13 mouse cellular contexts compared by ENCODE assay signal in genomic region chr6:121171102-121171501, GRCm38 (mm10). TPM values are rescaled to one million over a fixed set of nuclear protein-coding genes. Genes with fewer than 3 reads are reported as not detected.
DNase-seq lines count a peak whose midpoint lies in the region; ATAC-seq and TF ChIP-seq lines count a peak whose summit lies in the region.
"Had no signal": no experiment of that assay in that cellular context is flagged by ENCODE, and none has a peak within 500 bp of the region (broad histone marks: within the 10 kb centered on the region; RNA-seq: fewer than 3 reads in every experiment).

No protein-coding gene starts in this region.

- 0 out of 2 replicates have a peak, but pooled peaks have one; percentile 24 for TF ChIP-seq EP300 in liver, postnatal 0 days (IDR thresholded peaks at IDR 0.05; ENCODE audit: low read depth)
- peak; percentile 96 for TF ChIP-seq EP300 in heart, postnatal 0 days (IDR thresholded peaks at IDR 0.05; ENCODE audit: low read depth)
- TF ChIP-seq EP300 in stomach, postnatal 0 days (optimal IDR thresholded peaks at IDR 0.05), result no peak

- H3K4me1 ChIP-seq in liver, postnatal 0 days (ENCODE audit: insufficient read depth), result peaks cover 10% of the 10 kb centered on the region
- 0 out of 2 replicates have a peak, but pooled peaks cover 1% of the 10 kb centered on the region for H3K4me1 ChIP-seq in liver, embryonic 11.5 days (replicated peaks; ENCODE audit: control insufficient read depth, insufficient read depth, low read length)
- H3K4me1 ChIP-seq in heart, postnatal 0 days (ENCODE audit: control insufficient read depth, insufficient read depth), result peaks cover 35% of the 10 kb centered on the region
- no peaks in the 10 kb centered on the region for H3K4me1 ChIP-seq in stomach, postnatal 0 days (replicated peaks; ENCODE audit: control insufficient read depth, insufficient read depth)

- H3K27ac ChIP-seq in liver, postnatal 0 days (ENCODE audit: low read depth), result no peak overlapping the region
- no peak overlapping the region for H3K27ac ChIP-seq in liver, embryonic 11.5 days (ENCODE audit: low read depth, low read length)
- H3K27ac ChIP-seq in heart, postnatal 0 days (ENCODE audit: low read depth), result peak overlapping the region; percentile 91
- H3K27ac ChIP-seq in stomach, postnatal 0 days (replicated peaks), result no peak overlapping the region
- H3K27ac ChIP-seq: hindbrain, embryonic 14.5 days; layer of hippocampus, adult 2 months had no signal

- H3K4me2 ChIP-seq in liver, postnatal 0 days (ENCODE audit: low read depth, low read length), result no peak overlapping the region
- no peak overlapping the region for H3K4me2 ChIP-seq in liver, embryonic 11.5 days
- H3K4me2 ChIP-seq in heart, postnatal 0 days (ENCODE audit: low read depth, low read length), result no peak overlapping the region
- no peak overlapping the region for H3K4me2 ChIP-seq in stomach, postnatal 0 days (replicated peaks; ENCODE audit: low read depth)
- H3K4me2 ChIP-seq: hindbrain, embryonic 14.5 days had no signal

- H3K4me3 ChIP-seq in liver, postnatal 0 days (ENCODE audit: low read depth, low read length), result no peak overlapping the region
- H3K4me3 ChIP-seq in liver, embryonic 11.5 days (ENCODE audit: low read depth, low read length), result no peak overlapping the region
- no peak overlapping the region for H3K4me3 ChIP-seq in heart, postnatal 0 days (ENCODE audit: low read depth, low read length)
- H3K4me3 ChIP-seq in stomach, postnatal 0 days (ENCODE audit: low read depth, low read length), result no peak overlapping the region
- H3K4me3 ChIP-seq: erythroblast, embryonic 14.5 days; layer of hippocampus, adult 2 months; megakaryocyte, embryonic 14.5 days had no signal

- no peak for ATAC-seq in liver, postnatal 0 days
- ATAC-seq in liver, embryonic 11.5 days (replicated peaks; ENCODE audit: low FRiP score), result no peak
- ATAC-seq in heart, postnatal 0 days (ENCODE audit: insufficient read depth, low read depth), result peak; percentile 83
- ATAC-seq in stomach, postnatal 0 days (ENCODE audit: low FRiP score, low TSS enrichment), result peak; percentile 60

- H3K27me3 ChIP-seq in liver, postnatal 0 days (ENCODE audit: insufficient read depth, low read length), result no peaks in the 10 kb centered on the region
- no peaks in the 10 kb centered on the region for H3K27me3 ChIP-seq in liver, embryonic 11.5 days (replicated peaks; ENCODE audit: control insufficient read depth, insufficient read depth, low read length)
- H3K27me3 ChIP-seq in heart, postnatal 0 days (ENCODE audit: control insufficient read depth, insufficient read depth, low read length), result no peaks in the 10 kb centered on the region
- H3K27me3 ChIP-seq in stomach, postnatal 0 days (ENCODE audit: control insufficient read depth, insufficient read depth, low read length), result no peaks in the 10 kb centered on the region

- no peak overlapping the region for H3K9ac ChIP-seq in liver, postnatal 0 days (replicated peaks)
- H3K9ac ChIP-seq in liver, embryonic 11.5 days (ENCODE audit: low read depth, low read length), result no peak overlapping the region
- no peak overlapping the region for H3K9ac ChIP-seq in heart, postnatal 0 days (replicated peaks; ENCODE audit: low read depth, low read length)
- H3K9ac ChIP-seq in stomach, postnatal 0 days (ENCODE audit: low read length), result no peak overlapping the region
- H3K9ac ChIP-seq: hindbrain, embryonic 14.5 days had no signal

- DNase-seq in liver, postnatal 0 days, result no peak
- no peak for DNase-seq in liver, embryonic 11.5 days (ENCODE audit: low spot score)
- peak; percentile 62 for DNase-seq in adrenal gland, postnatal 25 days
- peak; percentile 91 for DNase-seq in heart, postnatal 0 days (ENCODE audit: low spot score)
- peak; percentile 62 for DNase-seq in stomach, postnatal 0 days (ENCODE audit: low spot score)
- no peak for DNase-seq in spleen, postnatal 10 days (ENCODE audit: low spot score in 2 of 2)
- DNase-seq in right cerebral cortex, postnatal 25 days, result no peak
- DNase-seq: kidney, adult 9 months; thymus, postnatal 14 days had no signal

- WGBS in liver, postnatal 0 days (ENCODE audit: insufficient replicate concordance), result 64% methylated on average over 6 of the region's 6 CpGs
- WGBS in liver, embryonic 11.5 days, result 69% methylated on average over 6 of the region's 6 CpGs
- 25% methylated on average over 6 of the region's 6 CpGs for WGBS in heart, postnatal 0 days
- WGBS in stomach, postnatal 0 days, result 54% methylated on average over 6 of the region's 6 CpGs

- no peaks in the 10 kb centered on the region for H3K9me3 ChIP-seq in liver, postnatal 0 days (ENCODE audit: low read length)
- no peaks in the 10 kb centered on the region for H3K9me3 ChIP-seq in liver, embryonic 11.5 days (ENCODE audit: control insufficient read depth, low read length)
- H3K9me3 ChIP-seq in heart, postnatal 0 days (replicated peaks; ENCODE audit: control insufficient read depth, low read length), result no peaks in the 10 kb centered on the region
- no peaks in the 10 kb centered on the region for H3K9me3 ChIP-seq in stomach, postnatal 0 days (ENCODE audit: control insufficient read depth, low read length)

- TF ChIP-seq CTCF in liver, postnatal 0 days (IDR thresholded peaks at IDR 0.05; ENCODE audit: low read depth), result no peak
- no peak for TF ChIP-seq CTCF in heart, postnatal 0 days (IDR thresholded peaks at IDR 0.05; ENCODE audit: low read depth)
- TF ChIP-seq CTCF in stomach, postnatal 0 days (IDR thresholded peaks at IDR 0.05; ENCODE audit: low read depth), result no peak

- no peaks in the 10 kb centered on the region for H3K36me3 ChIP-seq in liver, postnatal 0 days (replicated peaks; ENCODE audit: insufficient read depth, low read length)
- H3K36me3 ChIP-seq in liver, embryonic 11.5 days (ENCODE audit: control insufficient read depth, insufficient read depth, low read length), result no peaks in the 10 kb centered on the region
- no peaks in the 10 kb centered on the region for H3K36me3 ChIP-seq in heart, postnatal 0 days (replicated peaks; ENCODE audit: control insufficient read depth, insufficient read depth, low read length)
- no peaks in the 10 kb centered on the region for H3K36me3 ChIP-seq in stomach, postnatal 0 days (ENCODE audit: control insufficient read depth, insufficient read depth, low read length)

RNA-seq across cellular contexts. Expression of gene Pex26, which starts 12.4 kb away (rescaled TPM):
- 3.9 and 4.2 TPM in 2 replicates for polyA plus RNA-seq in liver, postnatal 0 days (2015; fragmentation: Nextera tagmentation; extraction: Ambion mirVana)
- 6.0 and 6.3 TPM in 2 replicates for polyA plus RNA-seq in liver, embryonic 11.5 days (2014; fragmentation: Nextera tagmentation; extraction: Ambion mirVana)
- total RNA-seq in adrenal gland, postnatal 25 days (2021), result 16.1 and 17.2 TPM in 2 replicates
- 17.5 and 20.2 TPM in 2 replicates for total RNA-seq in heart, postnatal 0 days (2014; rRNA removed; ENCODE audit: low replicate concordance)
- polyA plus RNA-seq in heart, postnatal 0 days (2015; fragmentation: Nextera tagmentation; extraction: Ambion mirVana), result 4.6 and 5.0 TPM in 2 replicates
- 6.2 and 6.5 TPM in 2 replicates for polyA plus RNA-seq in stomach, postnatal 0 days (2015; fragmentation: Nextera tagmentation; extraction: Ambion mirVana)

RNA-seq across cellular contexts. Expression of gene Tuba8, which starts 39.4 kb away (rescaled TPM):
- polyA plus RNA-seq in liver, postnatal 0 days (2015; fragmentation: Nextera tagmentation; extraction: Ambion mirVana), result 6.5 and 6.7 TPM in 2 replicates
- polyA plus RNA-seq in liver, embryonic 11.5 days (2014; fragmentation: Nextera tagmentation; extraction: Ambion mirVana), result 10.5 and 11.5 TPM in 2 replicates
- 5.3 and 8.0 TPM in 2 replicates for total RNA-seq in adrenal gland, postnatal 25 days (2021)
- total RNA-seq in heart, postnatal 0 days (2014; rRNA removed; ENCODE audit: low replicate concordance), result 2.7 and 5.6 TPM in 2 replicates
- 3.6 and 6.0 TPM in 2 replicates for polyA plus RNA-seq in heart, postnatal 0 days (2015; fragmentation: Nextera tagmentation; extraction: Ambion mirVana)
- polyA plus RNA-seq in stomach, postnatal 0 days (2015; fragmentation: Nextera tagmentation; extraction: Ambion mirVana), result 0.06 and 0.13 TPM in 2 replicates

RNA-seq across cellular contexts. Expression of gene Mical3, which starts 40.3 kb away (rescaled TPM):
- 4.0 and 4.5 TPM in 2 replicates for polyA plus RNA-seq in liver, postnatal 0 days (2015; fragmentation: Nextera tagmentation; extraction: Ambion mirVana)
- 16.6 and 20.2 TPM in 2 replicates for polyA plus RNA-seq in liver, embryonic 11.5 days (2014; fragmentation: Nextera tagmentation; extraction: Ambion mirVana)
- 65.9 and 72.6 TPM in 2 replicates for total RNA-seq in adrenal gland, postnatal 25 days (2021)
- 79.3 and 94.8 TPM in 2 replicates for total RNA-seq in heart, postnatal 0 days (2014; rRNA removed; ENCODE audit: low replicate concordance)
- polyA plus RNA-seq in heart, postnatal 0 days (2015; fragmentation: Nextera tagmentation; extraction: Ambion mirVana), result 23.2 and 30.8 TPM in 2 replicates
- polyA plus RNA-seq in stomach, postnatal 0 days (2015; fragmentation: Nextera tagmentation; extraction: Ambion mirVana), result 4.1 and 4.5 TPM in 2 replicates

Comparison
In these comparisons a context has a peak if more than half of its experiments do, and no peak if none do; other contexts are left out.
1. ATAC-seq: peak in heart, postnatal 0 days (single experiment) and stomach, postnatal 0 days (single experiment); none in liver, postnatal 0 days (single experiment) and liver, embryonic 11.5 days (single experiment).
2. DNase-seq: peak in adrenal gland, postnatal 25 days (single experiment), heart, postnatal 0 days (single experiment) and stomach, postnatal 0 days (single experiment); none in liver, postnatal 0 days (single experiment), liver, embryonic 11.5 days (single experiment), spleen, postnatal 10 days (0 of 2) and right cerebral cortex, postnatal 25 days (single experiment).